Mouse (Mus musculus): ENCODE results near the gene Icam5. TPM values are rescaled to one million over a fixed set of nuclear protein-coding genes. Genes with fewer than 3 reads are reported as not detected.

Gene Icam5
- total and polyA plus RNA-seq, 3 experiments: 0.08 TPM; not detected in 2

GRCm38 (mm10) chr9:21015571-21016130 is 16.2 kb upstream of the Icam5 start, which contains the start of gene Icam1:
Gene Icam1 (plus strand): TSS chr9:21015985.
- DNase-seq: peak; percentile 83 to 86
- peak within 1 kb of the TSS; percentile 45 for H3K4me3 ChIP-seq
- H3K79me2 ChIP-seq (replicated peaks; ENCODE audit: control insufficient read depth, insufficient read depth, low read length): no peaks in the 10 kb centered on the region
- TF ChIP-seq CTCF (IDR thresholded peaks at IDR 0.05): no peak
- TF ChIP-seq POLR2A (IDR thresholded peaks at IDR 0.05; ENCODE audit: insufficient read depth, low read depth, low read length): peak; percentile 90
- no peak for TF ChIP-seq EP300 (IDR thresholded peaks at IDR 0.05; ENCODE audit: insufficient read depth, low read depth, low read length)
- peak within 1 kb of the TSS; percentile 53 for H3K9ac ChIP-seq (ENCODE audit: low read depth, low read length)
- peaks cover 13% of the 10 kb centered on the region for H3K4me1 ChIP-seq (ENCODE audit: control insufficient read depth, insufficient read depth, low read length)
- peak within 1 kb of the TSS; percentile 74 for H3K27ac ChIP-seq
- 2% methylated on average over 30 of the region's 30 CpGs for WGBS
- intact Hi-C loops (cut with DNase I): loop anchor here (2.0 kb wide), 1 partner anchor 13 kb away; the partner anchor contains the start of gene Icam4
- no peaks in the 10 kb centered on the region for H3K27me3 ChIP-seq (ENCODE audit: control insufficient read depth, insufficient read depth, low read length)
- H3K36me3 ChIP-seq (ENCODE audit: control insufficient read depth, insufficient read depth, low read length): no peaks in the 10 kb centered on the region

- H3K4me1 ChIP-seq (ENCODE audit: control insufficient read depth, insufficient read depth, low read length): peaks cover 12% of the 10 kb centered on the region
- DNase-seq: peak; percentile 49 to 56
- no peaks in the 10 kb centered on the region for H3K36me3 ChIP-seq (ENCODE audit: control insufficient read depth, insufficient read depth, low read length)
- WGBS: 4% methylated on average over 17 of the region's 17 CpGs
- peak overlapping the region; percentile 45 for H3K4me3 ChIP-seq
- H3K79me2 ChIP-seq (replicated peaks; ENCODE audit: control insufficient read depth, insufficient read depth, low read length): no peaks in the 10 kb centered on the region
- peak overlapping the region; percentile 51 for H3K9ac ChIP-seq (ENCODE audit: low read depth, low read length)
- H3K27me3 ChIP-seq (ENCODE audit: control insufficient read depth, insufficient read depth, low read length): no peaks in the 10 kb centered on the region
- H3K27ac ChIP-seq: peak overlapping the region; percentile 74
- no peak for TF ChIP-seq EP300 (IDR thresholded peaks at IDR 0.05; ENCODE audit: insufficient read depth, low read depth, low read length)
- intact Hi-C loops (cut with DNase I): no loop called here
Measured at GRCm38 (mm10) chr9:21016331-21017176, 15.3 kb upstream of the Icam5 start.

- Histone ChIP-seq H3K4me3 (0 out of 2 replicates have a peak overlapping the region, but pooled peaks have one; percentile 3), H3K36me3 (ENCODE audit: control insufficient read depth, insufficient read depth, low read length) (no peaks in the 10 kb centered on the region), H3K9ac (ENCODE audit: low read depth, low read length) (no peak overlapping the region), H3K79me2 (replicated peaks; ENCODE audit: control insufficient read depth, insufficient read depth, low read length) (no peaks in the 10 kb centered on the region), H3K27me3 (ENCODE audit: control insufficient read depth, insufficient read depth, low read length) (no peaks in the 10 kb centered on the region), H3K27ac (no peak overlapping the region), H3K4me1 (ENCODE audit: control insufficient read depth, insufficient read depth, low read length) (peaks cover 8% of the 10 kb centered on the region)
- TF ChIP-seq EP300 (IDR thresholded peaks at IDR 0.05; ENCODE audit: insufficient read depth, low read depth, low read length) (no peak), CTCF (IDR thresholded peaks at IDR 0.05) (no peak), POLR2A (IDR thresholded peaks at IDR 0.05; ENCODE audit: insufficient read depth, low read depth, low read length) (no peak)
- intact Hi-C loops (cut with DNase I): no loop called here
- WGBS: 32% methylated on average over 4 of the region's 4 CpGs
- DNase-seq: no peak
Measured at GRCm38 (mm10) chr9:21017177-21017575, 14.7 kb upstream of the Icam5 start.

GRCm38 (mm10) chr9:21018600-21018999 is 13.3 kb upstream of the Icam5 start:
- Histone ChIP-seq H3K27me3 (ENCODE audit: control insufficient read depth, insufficient read depth, low read length) (no peaks in the 10 kb centered on the region), H3K4me1 (ENCODE audit: control insufficient read depth, insufficient read depth, low read length) (peaks cover 8% of the 10 kb centered on the region), H3K36me3 (ENCODE audit: control insufficient read depth, insufficient read depth, low read length) (no peaks in the 10 kb centered on the region), H3K4me3 (no peak overlapping the region), H3K9ac (ENCODE audit: low read depth, low read length) (no peak overlapping the region), H3K79me2 (replicated peaks; ENCODE audit: control insufficient read depth, insufficient read depth, low read length) (no peaks in the 10 kb centered on the region), H3K27ac (no peak overlapping the region)
- no peak for DNase-seq
- TF ChIP-seq POLR2A (IDR thresholded peaks at IDR 0.05; ENCODE audit: insufficient read depth, low read depth, low read length) (no peak), CTCF (IDR thresholded peaks at IDR 0.05) (no peak), EP300 (IDR thresholded peaks at IDR 0.05; ENCODE audit: insufficient read depth, low read depth, low read length) (no peak)
- 82% methylated on average over 2 of the region's 2 CpGs for WGBS
- intact Hi-C loops (cut with DNase I): no loop called here

GRCm38 (mm10) chr9:21021363-21021762 is 10.5 kb upstream of the Icam5 start:
- Histone ChIP-seq H3K4me3 (no peak overlapping the region), H3K9ac (ENCODE audit: low read depth, low read length) (no peak overlapping the region), H3K4me1 (ENCODE audit: control insufficient read depth, insufficient read depth, low read length) (peaks cover 5% of the 10 kb centered on the region), H3K27me3 (ENCODE audit: control insufficient read depth, insufficient read depth, low read length) (no peaks in the 10 kb centered on the region), H3K79me2 (replicated peaks; ENCODE audit: control insufficient read depth, insufficient read depth, low read length) (no peaks in the 10 kb centered on the region), H3K27ac (no peak overlapping the region), H3K36me3 (ENCODE audit: control insufficient read depth, insufficient read depth, low read length) (no peaks in the 10 kb centered on the region)
- intact Hi-C loops (cut with DNase I): no loop called here
- DNase-seq: no peak
- TF ChIP-seq POLR2A (IDR thresholded peaks at IDR 0.05; ENCODE audit: insufficient read depth, low read depth, low read length): no peak
- no peak for TF ChIP-seq CTCF (IDR thresholded peaks at IDR 0.05)
- no peak for TF ChIP-seq EP300 (IDR thresholded peaks at IDR 0.05; ENCODE audit: insufficient read depth, low read depth, low read length)
- 79% methylated on average over 3 of the region's 3 CpGs for WGBS

GRCm38 (mm10) chr9:21022288-21022687 is 9.6 kb upstream of the Icam5 start:
- no peaks in the 10 kb centered on the region for H3K27me3 ChIP-seq (ENCODE audit: control insufficient read depth, insufficient read depth, low read length)
- intact Hi-C loops (cut with DNase I): no loop called here
- H3K4me3 ChIP-seq: no peak overlapping the region
- H3K79me2 ChIP-seq (replicated peaks; ENCODE audit: control insufficient read depth, insufficient read depth, low read length): no peaks in the 10 kb centered on the region
- 54% methylated on average over 6 of the region's 6 CpGs for WGBS
- peaks cover 2% of the 10 kb centered on the region; the same call in 1 of the 2 replicates for H3K4me1 ChIP-seq (ENCODE audit: control insufficient read depth, insufficient read depth, low read length)
- no peak for DNase-seq
- no peaks in the 10 kb centered on the region for H3K36me3 ChIP-seq (ENCODE audit: control insufficient read depth, insufficient read depth, low read length)
- H3K9ac ChIP-seq (ENCODE audit: low read depth, low read length): no peak overlapping the region
- no peak for TF ChIP-seq CTCF (IDR thresholded peaks at IDR 0.05)
- TF ChIP-seq POLR2A (IDR thresholded peaks at IDR 0.05; ENCODE audit: insufficient read depth, low read depth, low read length): no peak
- no peak overlapping the region for H3K27ac ChIP-seq

Data from heart, adult 2 months (tissue).